Mouse (Mus musculus): ENCODE data around the gene BC005537.
A peak's percentile ranks its signal among the peaks of the same experiment; 100 is the strongest.

BC005537 gene

GRCm38 (mm10) chr13:24844983-24845955, 43.8 kb downstream of the BC005537 start, which contains the start of gene D130043K22Rik:
Gene D130043K22Rik (plus strand): TSS chr13:24845135.
- DNase-seq (ENCODE audit: low spot score): no peak

GRCm38 (mm10) chr13:24849318-24849717, 47.9 kb downstream of the BC005537 start:
- DNase-seq (ENCODE audit: low spot score): no peak

GRCm38 (mm10) chr13:24851989-24852388, 50.5 kb downstream of the BC005537 start:
- no peak for DNase-seq (ENCODE audit: low spot score)

- DNase-seq (ENCODE audit: low spot score): no peak
These were observed 51.1 kb downstream of the BC005537 start for GRCm38 (mm10) chr13:24852570-24852969.

- DNase-seq (ENCODE audit: low spot score): no peak
These were observed 57.7 kb downstream of the BC005537 start for GRCm38 (mm10) chr13:24859115-24859514.

- no peak for DNase-seq (ENCODE audit: low spot score)
These were observed 59.6 kb downstream of the BC005537 start for GRCm38 (mm10) chr13:24861084-24861483.

GRCm38 (mm10) chr13:24862021-24862420, 60.6 kb downstream of the BC005537 start:
- DNase-seq (ENCODE audit: low spot score): no peak

GRCm38 (mm10) chr13:24862520-24862919, 61.1 kb downstream of the BC005537 start:
- DNase-seq (ENCODE audit: low spot score): peak; percentile 25
